Comparison of ENCODE assay signal across 15 mouse cellular contexts in the genomic region with DNA sequence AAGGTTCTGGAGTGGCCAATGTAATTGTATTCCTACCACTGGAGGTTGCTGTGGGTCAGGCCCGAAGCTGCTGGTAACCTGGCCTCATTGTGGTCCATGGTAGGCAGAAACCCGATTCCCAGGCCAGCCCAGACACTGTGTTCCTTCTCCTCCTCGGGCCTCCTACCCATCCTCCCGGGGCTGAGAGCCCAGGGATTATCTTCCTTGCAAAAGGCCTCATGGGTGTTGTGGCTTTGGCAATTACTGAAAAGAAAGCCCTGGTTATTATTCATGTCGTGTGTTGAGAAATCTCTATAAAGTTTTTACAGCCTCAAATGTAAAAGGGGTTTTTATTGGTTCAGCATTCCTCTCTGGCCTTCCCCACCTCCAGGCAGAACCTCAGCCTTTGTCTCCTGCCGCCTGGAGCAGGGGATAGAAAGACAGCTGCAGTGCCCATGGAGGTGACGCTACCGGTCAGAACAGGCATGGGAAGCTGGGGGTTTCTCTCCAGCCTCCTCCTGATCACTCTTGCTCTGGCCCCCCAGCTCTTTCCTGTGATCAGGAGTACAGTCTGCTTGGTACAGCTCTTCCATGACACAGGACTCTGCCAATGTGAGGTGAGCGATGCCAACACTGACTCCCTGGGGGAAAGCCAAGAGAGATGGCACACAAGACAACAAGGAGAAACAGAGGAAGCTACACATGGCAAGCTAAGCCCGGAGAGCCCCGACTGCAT.
DNase-seq lines count a peak whose midpoint lies in the region; ATAC-seq lines count a peak whose summit lies in the region.
"Had no signal": no experiment of that assay in that cellular context is flagged by ENCODE, and none has a peak within 500 bp of the region (broad histone marks: within the 10 kb centered on the region; RNA-seq: fewer than 3 reads in every experiment).

No protein-coding gene starts in this region.

- peaks cover 4% of the 10 kb centered on the region for H3K4me1 ChIP-seq in forebrain, embryonic 14.5 days (ENCODE audit: control insufficient read depth, insufficient read depth, low read length)
- no peaks in the 10 kb centered on the region; the same call in 1 of the 2 replicates for H3K4me1 ChIP-seq in midbrain, embryonic 16.5 days (ENCODE audit: control insufficient read depth, insufficient read depth, low read length)

- H3K9ac ChIP-seq in forebrain, embryonic 14.5 days (ENCODE audit: low read length), result no peak overlapping the region
- no peak overlapping the region for H3K9ac ChIP-seq in midbrain, embryonic 16.5 days (ENCODE audit: low read depth, low read length)
- H3K9ac ChIP-seq: neural tube, embryonic 12.5 days had no signal

- 0 out of 2 replicates have a peak overlapping the region, but pooled peaks have one; percentile 9 for H3K27ac ChIP-seq in forebrain, embryonic 14.5 days (ENCODE audit: low read depth, low read length)
- H3K27ac ChIP-seq in midbrain, embryonic 16.5 days (ENCODE audit: low read length), result peak overlapping the region; percentile 64; the same call in 1 of the 2 replicates
- H3K27ac ChIP-seq: neural tube, embryonic 12.5 days had no signal

- no peaks in the 10 kb centered on the region for H3K36me3 ChIP-seq in forebrain, embryonic 14.5 days (ENCODE audit: control insufficient read depth, insufficient read depth, low read length)
- no peaks in the 10 kb centered on the region for H3K36me3 ChIP-seq in midbrain, embryonic 16.5 days (ENCODE audit: control insufficient read depth, insufficient read depth, low read length)
- H3K36me3 ChIP-seq: neural tube, embryonic 12.5 days had no signal

- H3K4me2 ChIP-seq in forebrain, embryonic 14.5 days (ENCODE audit: low read length), result no peak overlapping the region
- H3K4me2 ChIP-seq in midbrain, embryonic 16.5 days (ENCODE audit: low read length), result no peak overlapping the region
- H3K4me2 ChIP-seq: neural tube, embryonic 12.5 days had no signal

- peak; percentile 20; the same call in 1 of the 2 replicates for ATAC-seq in forebrain, embryonic 14.5 days
- ATAC-seq in midbrain, embryonic 16.5 days, result peak; percentile 84
- ATAC-seq: intestine, postnatal 0 days; Patski had no signal

- H3K4me3 ChIP-seq in forebrain, embryonic 14.5 days (ENCODE audit: low read depth, low read length), result no peak overlapping the region
- no peak overlapping the region for H3K4me3 ChIP-seq in midbrain, embryonic 16.5 days (ENCODE audit: low read depth, low read length)
- H3K4me3 ChIP-seq: erythroblast, embryonic 14.5 days; neural tube, embryonic 12.5 days had no signal

- peak; percentile 52 to 59 for DNase-seq in layer of hippocampus, postnatal 14 days (ENCODE audit: low spot score in 2 of 2)
- no peak for DNase-seq in layer of hippocampus, adult 8-10 months (ENCODE audit: low spot score in 2 of 2)
- DNase-seq in cerebellum, adult 11-12 months, result peak; percentile 64
- DNase-seq in forebrain, embryonic 14.5 days (ENCODE audit: low spot score), result peak; percentile 54
- DNase-seq in urinary bladder, postnatal 36 days (ENCODE audit: low spot score in 2 of 2), result no peak
- DNase-seq in urinary bladder, adult 2 months (ENCODE audit: low spot score), result no peak
- DNase-seq: adrenal gland, adult 8-10 months; gastrocnemius, postnatal 14 days; kidney, postnatal 4 days; thymus, postnatal 36 days had no signal

- no peaks in the 10 kb centered on the region for H3K27me3 ChIP-seq in forebrain, embryonic 14.5 days (replicated peaks; ENCODE audit: control insufficient read depth, insufficient read depth, low read length)
- no peaks in the 10 kb centered on the region for H3K27me3 ChIP-seq in midbrain, embryonic 16.5 days (ENCODE audit: control insufficient read depth, insufficient read depth, low read depth, low read length)
- H3K27me3 ChIP-seq: neural tube, embryonic 12.5 days had no signal

- 36% methylated on average over 11 of the region's 11 CpGs for WGBS in forebrain, embryonic 14.5 days
- 34% methylated on average over 11 of the region's 11 CpGs for WGBS in midbrain, embryonic 16.5 days

- H3K9me3 ChIP-seq in forebrain, embryonic 14.5 days (replicated peaks; ENCODE audit: control insufficient read depth, low read length), result no peaks in the 10 kb centered on the region
- H3K9me3 ChIP-seq in midbrain, embryonic 16.5 days (replicated peaks; ENCODE audit: control insufficient read depth, low read length, poor library complexity, severe bottlenecking), result no peaks in the 10 kb centered on the region
- H3K9me3 ChIP-seq: neural tube, embryonic 12.5 days had no signal

Comparison
In these comparisons a context has a peak if more than half of its experiments do, and no peak if none do; other contexts are left out.
1. DNase-seq: peak in layer of hippocampus, postnatal 14 days (2 of 2), cerebellum, adult 11-12 months (single experiment) and forebrain, embryonic 14.5 days (single experiment); none in layer of hippocampus, adult 8-10 months (0 of 2), urinary bladder, postnatal 36 days (0 of 2) and urinary bladder, adult 2 months (single experiment).